In genomic region chr7:83489790-83490189, GRCm38 (mm10) we compare ENCODE assay signal across 9 mouse cellular contexts.
DNase-seq lines count a peak whose midpoint lies in the region; ATAC-seq and TF ChIP-seq lines count a peak whose summit lies in the region.
"Had no signal": no experiment of that assay in that cellular context is flagged by ENCODE, and none has a peak within 500 bp of the region (broad histone marks: within the 10 kb centered on the region; RNA-seq: fewer than 3 reads in every experiment).

No protein-coding gene starts in this region.

- 78% methylated on average over 1 of the region's 1 CpGs for WGBS in forebrain, embryonic 15.5 days

- no peak overlapping the region for H3K9ac ChIP-seq in forebrain, embryonic 15.5 days (replicated peaks)
- H3K9ac ChIP-seq: heart, embryonic 15.5 days had no signal

- ATAC-seq in forebrain, embryonic 15.5 days (replicated peaks), result peak; percentile 80

- no peaks in the 10 kb centered on the region for H3K27me3 ChIP-seq in forebrain, embryonic 15.5 days
- H3K27me3 ChIP-seq: heart, embryonic 15.5 days had no signal

- no peaks in the 10 kb centered on the region for H3K36me3 ChIP-seq in forebrain, embryonic 15.5 days
- H3K36me3 ChIP-seq: heart, embryonic 15.5 days had no signal

- peak; percentile 92 for TF ChIP-seq CTCF in layer of hippocampus, adult 2 months (conservative IDR thresholded peaks at IDR 0.05)

- no peaks in the 10 kb centered on the region for H3K9me3 ChIP-seq in forebrain, embryonic 15.5 days
- H3K9me3 ChIP-seq: heart, embryonic 15.5 days had no signal

- no peak overlapping the region for H3K4me2 ChIP-seq in forebrain, embryonic 15.5 days (replicated peaks)
- H3K4me2 ChIP-seq: heart, embryonic 15.5 days had no signal

- no peak overlapping the region for H3K4me3 ChIP-seq in forebrain, embryonic 15.5 days
- no peak overlapping the region for H3K4me3 ChIP-seq in layer of hippocampus, adult 2 months
- H3K4me3 ChIP-seq: heart, embryonic 15.5 days had no signal

- no peak overlapping the region for H3K27ac ChIP-seq in forebrain, embryonic 15.5 days (replicated peaks)
- H3K27ac ChIP-seq in layer of hippocampus, adult 2 months, result no peak overlapping the region
- H3K27ac ChIP-seq: heart, embryonic 15.5 days had no signal

- no peaks in the 10 kb centered on the region for H3K4me1 ChIP-seq in forebrain, embryonic 15.5 days
- H3K4me1 ChIP-seq: heart, embryonic 15.5 days had no signal

- DNase-seq in cerebellum, postnatal 10 days, result peak; percentile 72 to 79
- DNase-seq in cerebellum, adult 18-20 months, result no peak
- DNase-seq in spleen, postnatal 36 days (ENCODE audit: low spot score in 2 of 2), result peak; percentile 2 to 5
- no peak for DNase-seq in spleen, postnatal 4 days (ENCODE audit: low spot score in 2 of 2)
- peak; percentile 36 to 57 for DNase-seq in layer of hippocampus, adult 2 months (ENCODE audit: low spot score in 2 of 2)
- DNase-seq in naive thymus-derived CD4-positive, alpha-beta T cell, adult 2 months (ENCODE audit: low read depth), result peak; percentile 24
- no peak for DNase-seq in testis, postnatal 14 days (ENCODE audit: low spot score)

Comparison
In these comparisons a context has a peak if more than half of its experiments do, and no peak if none do; other contexts are left out.
1. DNase-seq: peak in cerebellum, postnatal 10 days (2 of 2), spleen, postnatal 36 days (2 of 2), layer of hippocampus, adult 2 months (2 of 2) and naive thymus-derived CD4-positive, alpha-beta T cell, adult 2 months (single experiment); none in cerebellum, adult 18-20 months (0 of 2), spleen, postnatal 4 days (0 of 2) and testis, postnatal 14 days (single experiment).